Mouse (Mus musculus) adipose tissue, adult 10 weeks (tissue): ENCODE data around the gene Gm4788. TPM values are rescaled to one million over a fixed set of nuclear protein-coding genes. Genes with fewer than 3 reads are reported as not detected.

Experiments used
- polyA plus RNA-seq: library from polyadenylated mRNA; stranded (reverse); fragments of 350-450 nt; fragmentation: Illumina TruSeq; extraction: RNeasy Lipid Tissue Mini Kit (QIAGEN cat#74804); gene quantifications from one replicate; pipeline ENCODE4 v1.2.3, GENCODE M21; 2014; ENCODE audit warnings: low read depth, low replicate concordance

The Gm4788 gene
- polyA plus RNA-seq, result not detected

GRCm38 (mm10) chr1:139781143-139781542 is at the start of gene Gm4788:
TSS of gene Gm4788 (minus strand) at chr1:139781243.

Other genes starting within 250 kb of the Gm4788 start
- gene Cfhr1, start 221.0 kb downstream of the Gm4788 start, polyA plus RNA-seq, result not detected
- 0.20 TPM for gene Cfhr2, start 77.5 kb upstream of the Gm4788 start, polyA plus RNA-seq